Mouse (Mus musculus): Measurements from ENCODE around the gene Jund.

Gene Jund

DNA sequence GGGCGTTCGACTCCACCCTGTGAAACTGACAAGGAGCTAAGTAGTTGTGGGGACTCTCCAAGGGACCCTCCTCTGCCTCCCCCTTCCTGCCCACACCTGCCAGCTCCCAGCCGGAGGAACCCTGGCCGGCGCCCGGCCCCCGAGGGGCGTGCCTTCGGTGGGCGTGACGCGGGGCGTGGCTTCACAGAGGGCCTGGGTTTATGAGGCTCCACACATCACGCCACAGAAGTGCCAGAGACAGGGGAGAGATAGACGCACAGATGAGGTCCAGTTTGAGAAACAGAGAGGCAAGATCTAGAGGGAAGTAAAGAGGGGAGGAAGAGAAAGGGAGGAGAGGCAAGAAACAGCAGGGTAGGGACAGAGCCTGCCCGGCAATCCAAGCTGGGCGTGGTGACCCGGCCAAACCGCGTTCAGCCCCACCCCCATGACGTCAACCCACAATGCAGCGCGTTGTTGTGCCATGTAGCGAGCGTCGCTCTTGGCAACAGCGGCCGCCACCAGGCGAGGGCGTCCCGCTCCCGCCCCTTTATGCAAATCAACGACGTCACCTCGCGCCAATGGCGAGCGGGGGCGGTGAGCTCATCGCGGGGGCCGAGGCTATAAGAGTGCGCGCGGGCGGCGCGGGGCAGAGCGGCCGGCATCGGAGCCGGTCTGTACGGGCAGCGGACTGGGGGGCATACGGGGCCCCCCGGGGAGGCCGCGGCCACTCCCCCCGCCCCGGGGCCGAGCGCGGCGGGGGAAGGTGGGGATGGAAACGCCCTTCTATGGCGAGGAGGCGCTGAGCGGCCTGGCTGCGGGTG is at the start of gene Jund:
Gene Jund, plus strand, starts transcription at position 640 of the 800 bp plus-strand sequence.
- DNase-seq, result peak; percentile 98

DNA sequence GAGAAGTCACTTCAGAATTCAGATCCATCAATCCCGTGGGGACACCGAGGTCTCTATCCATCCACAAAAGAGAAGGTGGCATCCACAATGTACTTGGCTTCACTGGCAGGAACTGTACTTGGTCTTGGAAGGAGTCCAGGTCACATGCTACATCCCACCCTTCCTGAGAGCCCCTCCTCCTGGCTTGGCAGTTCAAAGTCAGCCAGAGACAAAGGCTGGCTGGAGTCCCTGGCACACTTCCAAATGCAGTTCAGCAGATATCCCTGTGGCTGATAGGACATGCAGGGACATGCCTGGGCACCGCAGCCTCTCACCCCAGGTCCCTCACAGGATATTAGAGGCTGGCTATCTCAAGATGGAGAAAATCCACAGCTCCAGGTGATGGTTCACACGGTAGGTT is 49.4 kb upstream of the Jund start:
- no peak for DNase-seq

DNA sequence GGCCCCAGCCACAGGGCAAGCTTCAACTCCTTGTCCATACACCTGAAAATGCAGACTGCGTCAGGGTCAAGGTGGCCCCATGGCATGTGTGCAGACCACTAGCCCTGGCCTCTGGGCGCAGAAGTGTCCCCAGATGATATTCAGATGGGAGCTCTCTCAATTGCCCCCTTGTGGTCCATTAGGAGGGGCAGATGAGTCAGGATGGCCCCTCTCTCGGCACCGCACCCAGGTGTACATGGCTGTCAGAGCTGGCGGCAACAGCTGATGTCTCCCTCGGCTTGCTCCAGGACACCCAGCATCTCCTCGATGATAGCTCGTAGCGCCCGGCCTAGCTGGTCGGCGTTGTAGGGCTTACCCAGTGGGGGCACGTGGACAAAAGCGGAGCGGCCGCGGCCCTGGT is 48.4 kb upstream of the Jund start:
- no peak for DNase-seq

DNA sequence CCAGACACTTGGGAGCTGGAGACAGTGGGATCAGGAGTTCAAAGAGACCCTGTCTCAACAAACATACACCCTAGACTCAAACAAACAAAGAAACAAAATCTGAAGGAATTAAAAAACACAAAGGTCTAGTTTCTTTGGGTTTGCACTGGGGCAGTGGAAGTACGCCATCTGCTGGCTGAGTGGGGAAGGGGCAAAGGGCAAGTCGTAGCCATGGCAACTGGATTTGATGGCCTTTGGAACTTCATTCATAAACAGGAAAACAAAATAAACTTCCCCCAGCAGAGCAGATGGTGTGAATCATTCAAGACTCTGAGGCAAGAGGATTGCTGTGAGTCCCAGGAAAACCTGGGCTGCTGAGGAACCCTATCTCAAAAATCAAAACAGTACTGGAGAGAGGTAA is 45.5 kb upstream of the Jund start:
- no peak for DNase-seq

DNA sequence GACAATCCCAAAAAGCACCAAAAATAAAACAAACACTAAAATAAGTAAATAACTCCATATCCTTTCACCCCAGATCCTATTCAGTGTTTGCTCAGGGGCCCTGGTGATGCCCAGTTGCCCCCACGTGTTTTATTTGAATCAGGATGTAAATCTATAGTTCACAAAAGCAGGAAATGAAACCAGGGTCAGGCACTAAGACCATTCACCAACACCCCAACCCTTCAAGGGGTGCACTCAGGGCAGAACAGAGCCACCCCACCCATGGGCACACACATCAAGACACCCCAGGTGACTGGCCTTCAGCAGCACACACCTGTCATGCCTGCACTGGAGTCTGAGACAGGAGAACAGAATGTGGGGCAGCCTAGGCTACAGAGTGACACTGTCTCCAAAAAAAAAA is 44.6 kb upstream of the Jund start:
- DNase-seq, result no peak

DNA sequence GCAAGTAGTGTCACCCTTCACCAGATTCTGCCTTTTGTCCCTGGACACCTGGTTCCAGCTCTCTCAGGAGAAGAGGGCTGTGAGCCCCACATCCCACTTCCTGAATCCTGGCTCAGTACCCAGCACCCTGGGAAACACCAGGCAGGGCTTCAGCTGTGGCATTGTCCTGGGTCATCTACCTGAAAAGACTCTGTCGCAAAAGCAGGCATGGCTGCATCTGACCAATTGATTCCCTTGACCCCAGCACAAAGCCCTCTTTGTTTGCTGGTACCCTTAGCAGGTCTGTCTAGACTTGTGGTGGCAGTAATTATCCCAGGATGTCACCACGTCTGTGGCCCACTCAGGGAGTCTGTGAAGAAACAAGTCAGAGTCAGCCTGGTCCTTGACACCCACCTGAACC is 43.3 kb upstream of the Jund start:
- no peak for DNase-seq

DNA sequence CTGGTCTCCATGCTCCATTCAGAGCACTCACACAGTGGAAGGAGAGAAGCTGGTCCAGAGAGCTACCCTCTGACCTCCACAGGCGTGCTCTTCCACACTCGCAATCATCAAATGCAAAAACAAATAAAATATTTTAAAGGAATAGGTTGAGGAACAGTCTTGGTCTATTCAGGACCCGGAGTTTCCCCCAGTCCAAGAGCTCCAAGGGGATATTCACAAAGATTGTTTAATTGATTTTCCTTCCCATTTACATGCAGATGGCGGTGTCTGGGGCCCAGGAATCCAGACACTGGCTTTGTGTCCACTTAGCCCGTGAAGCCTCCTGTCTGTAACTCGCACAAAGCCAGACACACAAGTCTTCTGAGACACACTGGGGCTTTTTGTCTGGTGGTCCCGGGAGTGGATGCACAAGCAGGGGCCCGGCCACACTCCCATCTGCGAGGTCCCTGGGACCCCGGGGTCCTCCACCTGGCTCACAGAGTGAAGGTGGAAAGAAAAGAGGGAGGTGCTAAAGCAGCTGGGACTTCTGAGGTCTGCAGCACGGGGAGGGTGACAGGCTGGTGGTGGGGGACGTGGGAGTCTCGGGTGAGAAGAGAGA is 42.5 kb upstream of the Jund start:
- DNase-seq, result no peak

DNA sequence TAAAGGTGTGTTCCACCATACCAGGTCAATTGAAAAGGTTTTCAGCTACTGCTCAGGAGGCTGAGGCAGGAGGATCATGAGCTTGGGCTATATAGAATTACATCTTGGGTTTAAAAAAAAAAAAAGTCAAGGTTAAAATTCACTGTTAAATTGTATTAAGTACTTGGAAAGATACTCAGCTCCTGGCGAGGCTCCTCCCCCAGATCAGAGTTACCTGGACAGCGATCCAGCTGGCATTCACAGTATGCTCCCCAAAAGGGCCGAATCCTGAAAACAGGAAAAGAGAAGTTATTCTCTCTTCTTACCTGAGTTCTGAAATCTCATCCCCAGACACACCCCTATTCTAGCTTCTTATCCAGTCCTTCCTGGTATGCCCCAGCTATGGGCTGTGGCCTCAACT is 41.5 kb upstream of the Jund start:
- DNase-seq, result no peak

DNA sequence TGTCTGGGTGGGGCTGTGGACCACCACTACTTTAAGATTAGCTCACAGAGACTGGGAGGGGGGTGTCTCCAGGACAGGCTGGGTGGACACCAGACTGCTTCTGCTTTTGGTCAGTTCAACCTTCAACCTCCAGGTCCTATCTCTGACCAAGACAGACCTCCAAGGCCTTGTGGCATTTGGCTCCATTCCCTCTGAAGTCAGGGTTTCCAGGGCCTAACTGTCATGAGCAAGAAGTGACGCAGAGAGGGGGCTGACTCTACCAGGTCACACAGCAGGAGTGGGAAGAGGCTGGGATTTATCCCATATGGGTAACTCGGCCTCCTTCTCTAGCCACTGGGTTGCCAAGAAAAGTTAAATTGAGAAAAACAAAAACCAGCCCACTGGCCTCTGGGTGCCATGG is 41.0 kb upstream of the Jund start:
- no peak for DNase-seq

DNA sequence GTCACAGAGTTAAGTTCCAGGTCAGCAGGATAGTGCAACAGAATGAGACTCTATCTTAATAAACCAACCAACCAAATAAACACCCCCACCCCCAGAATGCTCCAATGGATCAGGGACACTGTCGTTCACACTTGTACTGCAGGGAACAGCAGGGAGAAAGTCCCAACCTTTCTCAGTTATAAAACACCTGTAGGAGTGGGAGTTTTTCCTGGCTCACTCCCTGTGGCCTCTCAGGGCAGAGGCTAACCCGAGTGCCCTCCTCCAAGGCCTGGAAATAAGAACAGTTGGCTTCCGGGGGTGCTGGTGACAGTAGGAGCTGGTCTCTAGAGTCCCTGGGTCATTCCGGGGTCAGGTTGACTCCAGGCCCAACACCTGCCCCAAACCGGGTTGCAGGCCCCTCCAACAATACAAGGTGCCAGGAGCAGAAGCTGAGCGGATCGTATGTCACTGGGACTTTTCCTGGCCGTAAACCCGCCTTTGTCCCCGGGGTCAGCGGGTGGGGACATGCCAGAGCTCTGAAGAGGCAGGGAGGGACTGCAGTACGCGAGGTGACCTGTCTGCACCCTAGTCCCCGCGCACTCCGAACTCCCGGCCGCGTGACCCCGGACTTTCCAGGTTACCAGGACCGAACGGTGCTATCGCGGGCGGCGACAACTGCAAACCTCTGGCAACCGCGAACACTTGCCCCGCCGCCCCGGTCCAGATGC is 39.7 kb upstream of the Jund start:
- no peak for DNase-seq

DNA sequence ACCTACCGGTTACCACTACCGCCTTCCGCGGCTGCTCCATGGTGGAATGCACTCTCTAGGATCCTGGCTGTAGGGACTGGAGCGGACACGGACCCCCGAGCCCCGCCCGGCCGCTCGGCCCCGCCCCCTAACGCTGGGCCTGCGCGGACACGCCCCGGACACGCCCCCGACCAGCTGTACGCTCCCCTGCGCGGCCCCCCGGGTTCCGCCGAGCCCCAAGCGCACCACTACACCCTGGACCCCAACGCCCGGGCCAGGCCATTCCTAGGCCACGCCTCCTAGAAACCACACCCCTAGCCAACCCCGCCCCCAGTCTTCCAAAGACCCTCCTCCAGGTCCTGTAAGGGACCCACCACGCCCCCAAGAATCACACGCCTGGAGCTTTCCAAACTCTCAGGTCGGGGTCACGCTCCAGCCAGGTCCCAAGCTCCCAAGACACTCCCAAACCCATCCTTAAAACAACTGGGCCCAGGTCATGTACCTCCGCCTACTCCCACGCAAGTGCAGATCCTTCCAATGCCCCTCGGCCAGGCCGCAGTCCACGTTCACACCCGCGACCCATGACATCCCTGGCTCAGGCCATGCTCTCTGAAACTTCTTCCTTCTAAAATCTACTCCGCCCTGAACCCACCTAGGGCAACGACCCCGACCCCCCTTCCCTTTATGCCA is 39.0 kb upstream of the Jund start:
- peak; percentile 80 to 83 for DNase-seq

DNA sequence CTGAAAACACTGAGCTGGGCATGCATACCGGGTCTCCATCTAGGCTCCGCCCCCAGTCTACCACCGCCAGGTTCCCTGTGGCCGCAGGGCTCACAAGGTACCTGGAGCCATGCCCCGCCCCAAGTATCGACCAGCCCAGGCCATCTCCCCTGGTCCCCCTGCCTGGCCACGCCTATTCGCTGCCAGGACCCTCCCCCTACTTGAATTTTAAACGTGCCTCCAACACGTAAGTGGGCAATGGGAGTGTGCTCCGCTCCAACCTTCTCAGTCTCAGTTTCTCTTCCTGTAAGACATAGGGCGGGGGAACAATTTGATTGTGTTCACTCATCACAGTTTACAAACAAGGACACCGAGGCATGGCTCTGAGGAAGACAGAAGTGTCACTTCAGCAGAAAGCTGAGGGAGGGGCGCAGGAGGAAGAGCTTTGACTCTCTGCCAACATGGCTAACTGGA is 38.5 kb upstream of the Jund start, which contains the start of gene Pgpep1:
Gene Pgpep1, minus strand, starts transcription at position 116 of the 453 bp plus-strand sequence.
- peak in 1 of 2 experiments; percentile 48 for DNase-seq

DNA sequence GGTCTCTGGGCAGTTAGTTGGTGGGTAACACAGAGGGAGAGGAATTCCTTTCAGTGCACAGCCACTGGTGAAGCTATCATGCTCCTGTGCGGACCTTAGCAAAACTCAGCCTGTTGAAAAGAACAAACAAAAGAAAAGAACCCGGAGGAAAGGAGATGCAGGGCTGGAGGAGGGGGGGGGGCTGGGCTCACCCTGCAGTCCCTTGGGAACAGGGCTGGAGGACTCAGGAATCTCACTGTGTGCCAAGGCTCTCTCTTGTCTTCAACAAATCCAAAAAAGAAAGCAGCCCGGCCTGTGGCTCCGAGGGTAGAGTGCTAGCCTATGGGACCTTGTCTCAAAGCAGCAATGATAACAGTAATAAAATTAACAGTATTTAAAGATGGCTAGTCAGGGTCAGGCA is 35.1 kb upstream of the Jund start:
- DNase-seq, result no peak

DNA sequence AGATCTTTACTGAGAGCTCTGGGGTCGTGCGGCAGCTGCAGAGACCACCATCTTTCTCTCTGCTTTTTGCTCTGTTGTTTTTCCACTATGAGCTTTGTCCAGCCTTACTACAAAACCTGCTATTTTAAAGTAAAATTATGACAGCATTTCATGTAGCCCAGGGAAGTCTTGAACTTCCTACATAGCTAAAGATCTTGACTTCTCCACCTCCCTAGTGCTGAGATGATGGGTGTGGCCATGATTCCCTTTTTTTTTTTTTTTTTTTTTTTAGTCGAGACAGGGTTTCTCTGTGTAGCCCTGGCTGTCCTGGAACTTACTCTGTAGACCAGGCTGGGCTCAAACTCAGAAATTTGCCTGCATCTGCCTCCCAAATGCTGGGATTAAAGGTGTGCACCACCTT is 34.1 kb upstream of the Jund start:
- DNase-seq, result no peak

DNA sequence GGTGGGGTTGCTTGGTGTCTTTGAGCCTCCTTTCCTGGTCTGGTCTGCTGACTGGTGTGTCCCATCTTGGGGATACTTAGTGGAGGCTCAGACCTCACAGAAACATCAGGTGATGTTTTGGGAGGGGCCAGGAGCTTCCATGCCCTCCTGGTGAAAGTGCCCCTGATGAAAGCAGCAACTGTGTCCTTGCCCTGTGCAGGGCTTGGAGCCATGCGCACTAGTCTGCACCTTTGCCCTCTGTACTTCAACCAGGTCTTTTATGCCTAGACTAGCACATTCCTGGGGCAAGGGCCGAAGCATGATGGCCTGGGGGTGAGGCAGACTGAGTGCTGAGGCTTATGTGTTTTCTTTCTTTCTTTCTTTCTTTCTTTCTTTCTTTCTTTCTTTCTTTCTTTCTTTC is 33.1 kb upstream of the Jund start:
- no peak for DNase-seq

DNA sequence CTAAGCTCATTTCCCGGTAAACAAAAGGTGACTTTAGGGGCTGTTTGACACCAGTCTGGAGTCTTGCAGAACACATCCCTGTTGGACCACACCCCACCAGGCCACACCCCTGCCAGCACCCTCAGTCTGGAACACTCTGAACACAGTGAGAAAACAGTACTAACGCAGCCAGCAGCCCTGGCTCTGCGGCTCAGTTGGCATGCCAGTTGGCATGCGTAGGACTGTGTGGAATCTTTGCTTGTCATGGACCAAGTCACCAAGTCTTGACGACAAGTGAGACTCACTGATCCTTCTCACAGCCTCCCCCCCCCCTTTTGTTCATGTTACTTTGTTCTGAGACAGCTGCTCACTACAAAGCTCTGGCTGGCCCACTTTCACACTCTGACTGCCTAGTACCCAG is 31.7 kb upstream of the Jund start:
- DNase-seq, result no peak

DNA sequence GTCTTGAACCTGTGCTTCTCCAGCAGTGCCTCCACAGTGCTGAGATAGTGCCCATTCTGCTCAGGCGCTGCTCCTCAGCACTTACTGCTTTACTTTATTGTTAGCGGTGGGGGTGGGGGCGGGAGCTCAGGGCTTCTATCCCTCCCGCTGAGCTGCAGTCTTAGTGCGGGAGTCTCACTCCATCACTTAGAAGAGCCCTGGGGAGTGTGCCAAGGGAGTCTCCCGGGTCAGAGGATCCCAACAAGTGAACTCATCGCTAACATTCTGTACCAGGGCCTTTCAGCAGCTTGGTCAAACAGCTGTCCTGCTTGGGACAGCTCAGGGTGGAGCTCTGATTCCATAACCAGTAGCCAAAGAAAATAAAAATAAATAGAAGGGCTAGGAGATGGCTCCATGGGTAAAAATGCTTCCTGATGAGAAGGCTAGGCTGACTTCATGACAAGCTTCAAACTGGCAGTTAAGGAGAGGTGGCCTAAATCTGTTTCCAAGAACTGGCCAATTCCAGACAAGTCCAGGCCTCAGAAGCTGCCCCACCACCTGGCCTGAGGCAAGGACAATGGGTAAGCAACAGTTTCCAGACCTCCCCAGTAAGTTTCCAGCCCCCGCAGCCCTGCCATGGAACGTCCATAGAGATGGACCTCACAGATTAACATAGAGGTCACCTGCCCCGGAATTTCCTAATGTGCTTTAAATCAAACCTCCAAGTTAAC is 27.0 kb upstream of the Jund start:
- no peak for DNase-seq

DNA sequence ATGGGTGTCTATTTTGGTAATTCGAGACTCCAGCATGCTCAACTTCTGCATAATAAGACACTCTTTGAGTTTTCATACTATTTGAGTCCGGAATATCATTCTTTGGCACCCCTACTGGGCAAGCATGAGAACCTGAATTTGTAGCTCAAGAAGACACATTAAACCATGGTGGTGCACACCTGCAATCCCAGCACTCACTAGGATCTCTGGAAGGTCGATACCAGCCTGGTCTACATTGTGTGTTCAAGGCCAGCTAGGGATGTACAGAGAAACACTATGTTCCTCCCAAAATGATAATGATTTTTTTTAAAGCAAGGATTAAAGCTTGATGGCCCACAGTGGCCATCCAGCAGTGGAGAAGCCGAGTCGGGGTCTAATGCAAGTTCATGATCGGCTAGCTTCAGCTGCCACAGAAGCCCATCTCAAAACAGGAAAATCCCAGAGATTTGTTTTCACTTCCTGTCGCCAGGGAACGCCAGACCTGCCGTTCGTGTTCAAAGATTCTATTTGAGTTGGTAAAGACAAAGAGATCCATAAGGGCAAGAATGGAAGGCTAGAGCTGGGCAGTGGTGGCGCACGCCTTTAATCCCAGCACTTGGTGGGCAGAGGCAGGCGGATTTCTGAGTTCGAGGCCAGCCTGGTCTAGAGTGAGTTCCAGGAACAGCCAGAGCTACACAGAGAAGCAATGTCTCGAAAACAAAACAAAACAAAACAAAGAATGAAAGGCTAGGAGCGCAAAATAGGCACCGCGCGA is 26.2 kb upstream of the Jund start:
- no peak for DNase-seq

DNA sequence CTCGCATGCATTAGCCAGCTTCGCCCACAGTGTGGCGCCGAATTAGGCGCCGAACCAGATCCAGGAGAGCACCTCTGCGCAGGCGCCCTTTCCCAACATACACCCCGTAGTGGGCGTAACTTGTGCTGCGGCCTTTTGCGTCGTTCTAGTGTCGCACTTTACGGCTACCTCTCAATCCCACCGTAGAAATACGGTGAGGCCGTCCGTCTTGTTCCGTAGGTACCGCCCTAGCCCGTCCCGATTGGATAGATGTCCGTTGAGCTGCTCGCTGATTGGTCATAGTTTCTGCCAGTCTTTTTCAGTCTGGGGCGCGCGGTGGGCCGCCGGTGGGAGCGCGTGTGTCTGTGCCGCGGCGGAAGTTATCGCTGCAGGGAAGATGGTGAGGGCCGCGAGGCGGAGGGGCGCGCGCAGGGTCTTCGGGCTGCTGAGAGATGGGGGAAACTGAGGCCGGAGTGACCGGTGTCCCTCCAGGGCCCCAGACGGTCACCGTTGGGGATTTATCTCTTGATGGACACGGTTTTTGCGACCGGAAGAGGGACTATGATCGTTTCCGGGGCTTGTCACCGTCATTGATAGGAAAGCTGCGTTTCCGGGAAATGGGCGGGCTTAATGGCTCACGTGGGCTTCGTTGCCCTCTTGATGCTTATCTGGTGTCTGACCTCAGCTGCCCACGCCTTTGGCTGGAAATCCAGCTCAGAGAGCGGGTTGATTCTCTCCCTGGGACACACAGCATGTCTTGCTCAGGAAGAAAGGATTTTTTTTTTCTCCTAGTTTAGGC is 25.5 kb upstream of the Jund start, which contains the start of gene Lsm4:
Gene Lsm4, plus strand, starts transcription at position 170 of the 778 bp plus-strand sequence.
- DNase-seq, result peak; percentile 95 to 98

DNA sequence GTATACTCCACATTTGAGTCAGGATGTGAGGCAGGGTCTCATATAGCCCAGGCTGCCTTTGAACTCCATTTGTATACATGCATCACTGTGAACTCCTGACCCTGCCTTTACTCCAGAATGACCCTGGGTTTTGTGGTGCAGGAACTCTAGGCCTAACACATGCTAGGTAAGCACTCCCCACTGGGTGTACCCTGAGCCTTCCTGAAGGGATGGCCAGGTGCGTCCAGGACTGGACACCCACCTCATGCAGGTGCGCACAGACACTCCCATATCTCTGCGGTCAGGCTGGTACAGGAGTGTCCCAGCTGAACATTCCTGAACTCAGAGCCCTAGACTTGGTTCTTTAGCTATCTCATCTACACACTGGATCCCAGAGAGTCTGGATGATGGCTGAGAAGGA is 24.6 kb upstream of the Jund start:
- no peak for DNase-seq

DNA sequence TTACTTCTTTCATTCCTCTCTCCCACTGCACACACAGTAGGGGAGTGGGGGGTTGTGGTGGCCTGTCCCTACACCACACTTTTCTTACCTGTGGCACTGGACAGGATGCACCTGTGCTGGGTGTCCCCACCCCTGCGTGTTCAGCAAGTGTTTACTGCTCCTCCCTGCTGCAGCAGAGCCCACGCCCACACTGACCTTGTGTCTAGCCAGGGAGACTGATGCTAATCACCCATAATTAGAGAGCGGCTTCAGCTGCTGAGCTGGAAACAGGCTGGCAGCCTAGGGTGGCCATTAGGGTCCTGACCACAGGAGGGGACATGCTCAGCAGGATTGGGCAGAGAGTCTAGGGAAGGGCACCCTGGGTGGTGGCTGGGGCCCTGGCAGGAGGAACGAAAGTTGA is 24.0 kb upstream of the Jund start:
- no peak for DNase-seq

All from thymus, adult 18-20 months (tissue).